11 mouse cellular contexts compared by ENCODE assay signal in genomic region chr2:119803618-119804274, GRCm38 (mm10). TPM values are rescaled to one million over a fixed set of nuclear protein-coding genes. Genes with fewer than 3 reads are reported as not detected.
DNase-seq lines count a peak whose midpoint lies in the region; ATAC-seq lines count a peak whose summit lies in the region.
"Had no signal": no experiment of that assay in that cellular context is flagged by ENCODE, and none has a peak within 500 bp of the region (broad histone marks: within the 10 kb centered on the region; RNA-seq: fewer than 3 reads in every experiment).

No protein-coding gene starts in this region.

- intact Hi-C loops in left cerebral cortex, postnatal 25 days (cut with DNase I), result loop anchor here (5.0 kb wide), 1 partner anchor 39 kb away; no protein-coding TSS in a partner anchor

- DNase-seq in cerebellum, postnatal 25 days, result peak; percentile 36 to 50
- DNase-seq in cerebellum, adult 11 months, result no peak
- DNase-seq in left cerebral cortex, postnatal 25 days (ENCODE audit: low spot score in 2 of 2), result peak; percentile 55 to 89
- DNase-seq in left cerebral cortex, adult 11 months (ENCODE audit: low spot score), result no peak
- DNase-seq in right cerebral cortex, postnatal 25 days, result peak; percentile 70
- DNase-seq: kidney, adult 2 months had no signal

- no peak for ATAC-seq in forebrain, embryonic 13.5 days
- no peak for ATAC-seq in CD4-positive, CD25-positive, alpha-beta regulatory T cell, adult 4 months
- ATAC-seq in megakaryocyte-erythroid progenitor cell, adult 5-6 weeks (replicated peaks; ENCODE audit: low FRiP score, low TSS enrichment, poor library complexity, severe bottlenecking), result no peak

- H3K4me1 ChIP-seq in forebrain, embryonic 13.5 days, result peaks cover 60% of the 10 kb centered on the region

- H3K27ac ChIP-seq in forebrain, embryonic 13.5 days, result peak overlapping the region; percentile 65

- H3K9ac ChIP-seq in forebrain, embryonic 13.5 days, result peak overlapping the region; percentile 34; the same call in 1 of the 2 replicates
- H3K9ac ChIP-seq: lung, embryonic 15.5 days had no signal

- H3K9me3 ChIP-seq in forebrain, embryonic 13.5 days (replicated peaks), result no peaks in the 10 kb centered on the region
- H3K9me3 ChIP-seq: lung, embryonic 15.5 days had no signal

- WGBS in forebrain, embryonic 13.5 days, result 10% methylated on average over 6 of the region's 6 CpGs

- H3K36me3 ChIP-seq in forebrain, embryonic 13.5 days (ENCODE audit: poor library complexity, severe bottlenecking), result peaks cover 24% of the 10 kb centered on the region

- no peak overlapping the region for H3K4me3 ChIP-seq in forebrain, embryonic 13.5 days
- H3K4me3 ChIP-seq: lung, embryonic 15.5 days had no signal

- no peaks in the 10 kb centered on the region; the same call in 1 of the 2 replicates for H3K27me3 ChIP-seq in forebrain, embryonic 13.5 days
- H3K27me3 ChIP-seq: lung, embryonic 15.5 days had no signal

- peak overlapping the region; percentile 35 for H3K4me2 ChIP-seq in forebrain, embryonic 13.5 days
- H3K4me2 ChIP-seq: lung, embryonic 15.5 days had no signal

RNA-seq across cellular contexts. Expression of gene Tyro3, which starts 6.2 kb away (rescaled TPM):
- 100 to 1,000 TPM; 177 to 182 TPM for total RNA-seq in left cerebral cortex, postnatal 25 days (2021)
- polyA plus RNA-seq in forebrain, embryonic 13.5 days (2015; fragmentation: Nextera tagmentation; extraction: Ambion mirVana), result 17.1 and 18.7 TPM in 2 replicates
- 1 to 10 TPM; 1.1 to 1.3 TPM for polyA plus RNA-seq in CD4-positive, CD25-positive, alpha-beta regulatory T cell, adult 4 months (2017; shearing (Covaris generic))
- total RNA-seq in megakaryocyte-erythroid progenitor cell, adult 5-6 weeks (2014; fragmentation: Nextera tagmentation), result 0.45 TPM in 1 of 2 replicates, not detected in the other
- not detected in 2 replicates for total RNA-seq in megakaryocyte-erythroid progenitor cell, adult 5-6 weeks (2017)

RNA-seq across cellular contexts. Expression of gene Rpap1, which starts 16.4 kb away (rescaled TPM):
- 10 to 100 TPM; 17.7 to 20.2 TPM for total RNA-seq in left cerebral cortex, postnatal 25 days (2021)
- 22.7 and 27.5 TPM in 2 replicates for polyA plus RNA-seq in forebrain, embryonic 13.5 days (2015; fragmentation: Nextera tagmentation; extraction: Ambion mirVana)
- polyA plus RNA-seq in CD4-positive, CD25-positive, alpha-beta regulatory T cell, adult 4 months (2017; shearing (Covaris generic)), result 10 to 100 TPM; 15.7 to 34.0 TPM
- total RNA-seq in megakaryocyte-erythroid progenitor cell, adult 5-6 weeks (2014; fragmentation: Nextera tagmentation), result 22.5 and 24.4 TPM in 2 replicates
- total RNA-seq in megakaryocyte-erythroid progenitor cell, adult 5-6 weeks (2017), result 5.0 and 9.1 TPM in 2 replicates

RNA-seq across cellular contexts. Expression of gene Ltk, which starts 43.5 kb away (rescaled TPM):
- total RNA-seq in left cerebral cortex, postnatal 25 days (2021), result 10 to 100 TPM; 18.9 to 20.6 TPM
- polyA plus RNA-seq in forebrain, embryonic 13.5 days (2015; fragmentation: Nextera tagmentation; extraction: Ambion mirVana), result 0.13 and 0.14 TPM in 2 replicates
- polyA plus RNA-seq in CD4-positive, CD25-positive, alpha-beta regulatory T cell, adult 4 months (2017; shearing (Covaris generic)), result not detected
- not detected in 2 replicates for total RNA-seq in megakaryocyte-erythroid progenitor cell, adult 5-6 weeks (2014; fragmentation: Nextera tagmentation)
- not detected in 2 replicates for total RNA-seq in megakaryocyte-erythroid progenitor cell, adult 5-6 weeks (2017)
- total RNA-seq: gastrocnemius, adult 18-20 months had no signal

Comparison
In these comparisons a context has a peak if more than half of its experiments do, and no peak if none do; other contexts are left out.
1. DNase-seq: peak in cerebellum, postnatal 25 days (2 of 2), left cerebral cortex, postnatal 25 days (2 of 2) and right cerebral cortex, postnatal 25 days (single experiment); none in cerebellum, adult 11 months (single experiment) and left cerebral cortex, adult 11 months (single experiment).
2. RNA of gene Tyro3, which starts 6.2 kb away (total RNA-seq): 177 to 182 TPM in left cerebral cortex, postnatal 25 days; 0.45 TPM in megakaryocyte-erythroid progenitor cell, adult 5-6 weeks; every median in the first group is over 100 times any median in the second.
3. RNA of gene Ltk, which starts 43.5 kb away (total RNA-seq): 18.9 to 20.6 TPM in left cerebral cortex, postnatal 25 days; not detected in megakaryocyte-erythroid progenitor cell, adult 5-6 weeks; every median in the first group is over 10 times any median in the second.